ENCODE assay signal across 28 mouse cellular contexts in the genomic region with DNA sequence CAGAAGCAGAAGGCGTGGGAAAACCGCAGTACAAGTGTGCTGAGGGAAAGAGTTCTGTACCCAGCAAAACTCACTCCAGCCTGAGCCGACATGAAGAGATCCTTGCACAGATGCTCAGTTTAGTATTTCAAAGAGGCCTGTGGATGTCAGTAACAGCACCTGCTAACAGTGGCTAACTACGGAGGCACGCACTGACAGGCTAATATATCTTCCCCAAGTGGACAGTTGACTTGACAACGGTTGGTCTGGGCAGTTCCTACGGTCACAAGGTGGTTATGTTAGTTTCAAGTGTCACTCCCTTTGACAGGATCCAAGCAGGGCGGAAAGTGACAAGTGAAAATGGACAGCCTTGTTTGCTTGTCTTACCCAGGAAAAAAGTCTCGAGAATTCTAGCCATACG. TPM values are rescaled to one million over a fixed set of nuclear protein-coding genes. Genes with fewer than 3 reads are reported as not detected.
A peak's percentile ranks its signal among the peaks of the same experiment; 100 is the strongest.
DNase-seq lines count a peak whose midpoint lies in the region; ATAC-seq and TF ChIP-seq lines count a peak whose summit lies in the region.
"Had no signal": no experiment of that assay in that cellular context is flagged by ENCODE, and none has a peak within 500 bp of the region (broad histone marks: within the 10 kb centered on the region; RNA-seq: fewer than 3 reads in every experiment).

No protein-coding gene starts in this region.

- no peaks in the 10 kb centered on the region for H3K27me3 ChIP-seq in liver, embryonic 12.5 days (replicated peaks)
- H3K27me3 ChIP-seq in liver, embryonic 11.5 days (replicated peaks; ENCODE audit: control insufficient read depth, insufficient read depth, low read length), result no peaks in the 10 kb centered on the region
- H3K27me3 ChIP-seq in small intestine, adult 2 months (ENCODE audit: control insufficient read depth, insufficient read depth, low read length), result no peaks in the 10 kb centered on the region
- H3K27me3 ChIP-seq: embryonic facial prominence, embryonic 15.5 days; forebrain, embryonic 12.5 days; heart, embryonic 15.5 days; limb, embryonic 15.5 days; midbrain, embryonic 15.5 days; neural tube, embryonic 12.5 days; Patski had no signal

- no peak overlapping the region for H3K4me3 ChIP-seq in liver, embryonic 12.5 days
- H3K4me3 ChIP-seq in liver, embryonic 11.5 days (ENCODE audit: low read depth, low read length), result no peak overlapping the region
- no peak overlapping the region for H3K4me3 ChIP-seq in small intestine, adult 2 months (ENCODE audit: low read depth, low read length)
- H3K4me3 ChIP-seq: embryonic facial prominence, embryonic 10.5 days; embryonic facial prominence, embryonic 15.5 days; forebrain, embryonic 12.5 days; heart, embryonic 10.5 days; heart, embryonic 15.5 days; limb, embryonic 15.5 days; midbrain, embryonic 15.5 days; neural tube, embryonic 12.5 days had no signal

- no peak for TF ChIP-seq CTCF in small intestine, adult 2 months (IDR thresholded peaks at IDR 0.05; ENCODE audit: extremely low read depth, insufficient read length, insufficient replicate concordance, low read depth, low read length)

- H3K9ac ChIP-seq in liver, embryonic 12.5 days, result no peak overlapping the region
- no peak overlapping the region for H3K9ac ChIP-seq in liver, embryonic 11.5 days (ENCODE audit: low read depth, low read length)
- H3K9ac ChIP-seq: embryonic facial prominence, embryonic 15.5 days; forebrain, embryonic 12.5 days; forebrain, postnatal 0 days; heart, embryonic 15.5 days; limb, embryonic 15.5 days; midbrain, embryonic 15.5 days; neural tube, embryonic 12.5 days had no signal

- no peak for TF ChIP-seq POLR2A in small intestine, adult 2 months (IDR thresholded peaks at IDR 0.05; ENCODE audit: low read depth, low read length)

- peaks cover 70% of the 10 kb centered on the region for H3K36me3 ChIP-seq in liver, embryonic 12.5 days
- H3K36me3 ChIP-seq in liver, embryonic 11.5 days (ENCODE audit: control insufficient read depth, insufficient read depth, low read length), result peaks cover 31% of the 10 kb centered on the region
- H3K36me3 ChIP-seq in small intestine, adult 2 months (ENCODE audit: control insufficient read depth, insufficient read depth, low read length), result peaks cover 50% of the 10 kb centered on the region

- H3K4me1 ChIP-seq in liver, embryonic 12.5 days, result peaks cover 31% of the 10 kb centered on the region
- H3K4me1 ChIP-seq in liver, embryonic 11.5 days (replicated peaks; ENCODE audit: control insufficient read depth, insufficient read depth, low read length), result peaks cover 14% of the 10 kb centered on the region
- peaks cover 4% of the 10 kb centered on the region for H3K4me1 ChIP-seq in small intestine, adult 2 months (ENCODE audit: control insufficient read depth, insufficient read depth, insufficient read length, low read length)
- H3K4me1 ChIP-seq: embryonic facial prominence, embryonic 10.5 days; embryonic facial prominence, embryonic 15.5 days; forebrain, embryonic 12.5 days; heart, embryonic 10.5 days; limb, embryonic 15.5 days; midbrain, embryonic 15.5 days; neural tube, embryonic 12.5 days had no signal

- H3K9me3 ChIP-seq in liver, embryonic 12.5 days (replicated peaks), result no peaks in the 10 kb centered on the region
- H3K9me3 ChIP-seq in liver, embryonic 11.5 days (ENCODE audit: control insufficient read depth, low read length), result no peaks in the 10 kb centered on the region
- H3K9me3 ChIP-seq: embryonic facial prominence, embryonic 10.5 days; embryonic facial prominence, embryonic 15.5 days; forebrain, embryonic 12.5 days; heart, embryonic 10.5 days; heart, embryonic 15.5 days; limb, embryonic 15.5 days; midbrain, embryonic 15.5 days; neural tube, embryonic 12.5 days had no signal

- DNase-seq in gastrocnemius, adult 18-20 months (ENCODE audit: low spot score), result peak; percentile 78
- DNase-seq in gastrocnemius, postnatal 14 days, result no peak
- DNase-seq in liver, embryonic 11.5 days (ENCODE audit: low spot score), result no peak
- DNase-seq in thymus, postnatal 4 days, result peak; percentile 38
- DNase-seq in thymus, postnatal 0 days (ENCODE audit: low spot score), result no peak
- DNase-seq in right cerebral cortex, postnatal 36 days (ENCODE audit: low spot score in 2 of 2), result no peak
- DNase-seq: adrenal gland, postnatal 14 days; cerebellum, adult 18-20 months; cerebellum, postnatal 10 days; forebrain, postnatal 0 days; heart, adult 11 months; kidney, adult 18-20 months; kidney, postnatal 4 days; left cerebral cortex, postnatal 4 days had no signal

- ATAC-seq in liver, embryonic 12.5 days, result no peak
- no peak for ATAC-seq in liver, embryonic 11.5 days (replicated peaks; ENCODE audit: low FRiP score)
- ATAC-seq: forebrain, postnatal 0 days; hindbrain, embryonic 16.5 days; lung, postnatal 0 days; midbrain, embryonic 15.5 days; Patski had no signal

- H3K27ac ChIP-seq in liver, embryonic 12.5 days, result 0 out of 2 replicates have a peak overlapping the region, but pooled peaks have one; percentile 11
- H3K27ac ChIP-seq in liver, embryonic 11.5 days (ENCODE audit: low read depth, low read length), result no peak overlapping the region
- peak overlapping the region; percentile 12 for H3K27ac ChIP-seq in small intestine, adult 2 months (ENCODE audit: insufficient read depth, low read depth, low read length)
- H3K27ac ChIP-seq: embryonic facial prominence, embryonic 10.5 days; embryonic facial prominence, embryonic 15.5 days; forebrain, embryonic 12.5 days; heart, embryonic 15.5 days; limb, embryonic 15.5 days; midbrain, embryonic 15.5 days; neural tube, embryonic 12.5 days; stomach, postnatal 0 days had no signal

- WGBS in liver, embryonic 12.5 days (ENCODE audit: insufficient replicate concordance), result 73% methylated on average over 10 of the region's 10 CpGs
- 77% methylated on average over 10 of the region's 10 CpGs for WGBS in liver, embryonic 11.5 days
- 86% methylated on average over 10 of the region's 10 CpGs for WGBS in small intestine, adult 2 months

- intact Hi-C loops in gastrocnemius, postnatal 14 days (cut with DNase I; ENCODE audit: low total_unique reads), result no loop called here

- H3K4me2 ChIP-seq in liver, embryonic 12.5 days, result no peak overlapping the region
- no peak overlapping the region for H3K4me2 ChIP-seq in liver, embryonic 11.5 days
- H3K4me2 ChIP-seq: embryonic facial prominence, embryonic 15.5 days; forebrain, embryonic 12.5 days; heart, embryonic 15.5 days; limb, embryonic 15.5 days; midbrain, embryonic 15.5 days; neural tube, embryonic 12.5 days had no signal

RNA-seq across cellular contexts. Expression of gene Tomm34, which starts 11.2 kb away (rescaled TPM):
- total RNA-seq in gastrocnemius, adult 18-20 months (2021), result 10 to 100 TPM; 15.8 to 16.3 TPM
- 10 to 100 TPM; 11.7 to 14.6 TPM for total RNA-seq in gastrocnemius, postnatal 14 days (2021)
- polyA plus RNA-seq in liver, embryonic 12.5 days (2016; fragmentation: Nextera tagmentation; extraction: Ambion mirVana), result 32.4 TPM in 2 replicates
- 57.1 and 58.0 TPM in 2 replicates for polyA plus RNA-seq in liver, embryonic 11.5 days (2014; fragmentation: Nextera tagmentation; extraction: Ambion mirVana)
- polyA plus RNA-seq in thymus, postnatal 0 days (2015; fragmentation: Nextera tagmentation; extraction: Ambion mirVana), result 80.0 and 80.8 TPM in 2 replicates
- 20.0 and 39.4 TPM in 2 replicates for polyA plus RNA-seq in small intestine, adult 2 months (2012; rRNA removed)

RNA-seq across cellular contexts. Expression of gene Stk4, which starts 12.1 kb away (rescaled TPM):
- 1 to 10 TPM; 8.3 to 9.2 TPM for total RNA-seq in gastrocnemius, adult 18-20 months (2021)
- 10 to 100 TPM; 10.0 to 10.3 TPM for total RNA-seq in gastrocnemius, postnatal 14 days (2021)
- 20.7 and 21.0 TPM in 2 replicates for polyA plus RNA-seq in liver, embryonic 12.5 days (2016; fragmentation: Nextera tagmentation; extraction: Ambion mirVana)
- 30.2 and 32.1 TPM in 2 replicates for polyA plus RNA-seq in liver, embryonic 11.5 days (2014; fragmentation: Nextera tagmentation; extraction: Ambion mirVana)
- 67.8 and 68.4 TPM in 2 replicates for polyA plus RNA-seq in thymus, postnatal 0 days (2015; fragmentation: Nextera tagmentation; extraction: Ambion mirVana)
- 4.9 and 10.8 TPM in 2 replicates for polyA plus RNA-seq in small intestine, adult 2 months (2012; rRNA removed)

RNA-seq across cellular contexts. Expression of gene Pabpc1l, which starts 56.9 kb away (rescaled TPM):
- total RNA-seq in gastrocnemius, adult 18-20 months (2021), result under 1 TPM in 1 of 2 experiments, not detected in 1; 0.62 TPM
- total RNA-seq in gastrocnemius, postnatal 14 days (2021), result under 1 TPM; 0.84 TPM
- polyA plus RNA-seq in liver, embryonic 12.5 days (2016; fragmentation: Nextera tagmentation; extraction: Ambion mirVana), result 0.17 and 0.31 TPM in 2 replicates
- polyA plus RNA-seq in liver, embryonic 11.5 days (2014; fragmentation: Nextera tagmentation; extraction: Ambion mirVana), result 0.78 and 1.2 TPM in 2 replicates
- polyA plus RNA-seq in thymus, postnatal 0 days (2015; fragmentation: Nextera tagmentation; extraction: Ambion mirVana), result 1.8 and 2.0 TPM in 2 replicates
- 0.10 and 0.18 TPM in 2 replicates for polyA plus RNA-seq in small intestine, adult 2 months (2012; rRNA removed)

Comparison
In these comparisons a context has a peak if more than half of its experiments do, and no peak if none do; other contexts are left out.
1. DNase-seq: peak in gastrocnemius, adult 18-20 months (single experiment) and thymus, postnatal 4 days (single experiment); none in gastrocnemius, postnatal 14 days (single experiment), liver, embryonic 11.5 days (single experiment), thymus, postnatal 0 days (single experiment) and right cerebral cortex, postnatal 36 days (0 of 2).